Mouse (Mus musculus): ENCODE measurements around the gene Gm13090. TPM values are rescaled to one million over a fixed set of nuclear protein-coding genes. Genes with fewer than 3 reads are reported as not detected.
A peak's percentile ranks its signal among the peaks of the same experiment; 100 is the strongest.

Gm13090 gene
- total RNA-seq, 2 experiments from 2014 or later, result not detected

DNA sequence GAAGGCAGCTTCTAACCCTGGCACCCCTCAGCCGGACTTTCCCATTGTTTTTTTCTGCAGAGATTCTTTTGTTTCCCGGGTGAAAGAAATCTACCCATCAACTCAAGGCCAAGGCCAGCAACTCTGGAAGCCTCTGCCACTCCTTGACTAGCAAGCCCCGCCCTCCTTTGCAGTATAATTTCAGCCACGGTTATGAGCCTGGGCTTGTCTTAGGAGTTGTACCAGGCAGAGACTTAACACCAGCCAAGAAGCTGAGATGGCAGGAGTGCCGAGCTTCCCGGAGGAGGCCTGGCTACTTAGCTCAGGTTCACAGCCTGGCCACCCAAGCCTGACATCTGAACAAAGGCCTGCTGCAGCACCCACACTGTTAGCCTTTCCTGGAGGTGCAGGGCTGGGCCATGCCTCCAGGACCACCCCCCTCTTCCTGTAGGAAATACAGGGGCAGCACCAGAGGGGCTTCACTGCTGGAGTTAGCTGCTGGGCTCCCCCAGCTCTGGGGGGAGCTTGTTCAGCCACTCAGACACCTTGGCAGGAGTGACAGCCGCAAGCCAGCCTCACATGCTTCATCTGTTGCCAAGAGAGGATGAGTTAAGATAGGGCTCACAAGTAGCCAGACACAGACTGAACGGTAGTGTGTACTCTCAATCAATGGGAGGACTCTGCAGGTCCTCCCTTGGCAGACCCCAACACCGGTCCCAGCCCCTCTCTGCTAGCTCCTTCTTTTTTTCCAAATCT is 41.6 kb downstream of the Gm13090 start:
- DNase-seq, result peak; percentile 26

DNA sequence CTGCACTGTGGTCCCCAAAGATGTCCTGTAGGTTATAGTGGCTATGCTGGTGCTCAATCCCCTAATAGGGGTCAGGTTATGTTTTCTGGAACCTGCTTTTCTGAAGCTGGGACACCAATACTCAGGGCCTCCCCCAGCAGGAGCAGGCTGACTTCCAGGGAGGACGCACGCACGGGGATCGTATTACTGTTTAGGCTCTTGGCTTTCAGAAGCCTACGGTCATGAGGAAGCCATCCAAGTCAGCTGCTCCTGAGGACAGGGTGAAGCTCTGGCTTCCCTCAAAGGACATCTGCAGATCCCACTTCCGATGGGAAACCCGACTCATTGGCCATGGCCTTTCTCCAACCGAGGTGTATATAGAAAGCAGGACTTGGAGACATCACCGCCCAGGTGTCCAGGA is 43.1 kb downstream of the Gm13090 start:
- DNase-seq, result peak; percentile 70
- intact Hi-C loops (cut with DNase I; ENCODE audit: low total_unique reads), result no loop called here

More for the DNA sequence above, 41.6 kb downstream of the Gm13090 start:
- intact Hi-C loops (cut with DNase I; ENCODE audit: low total_unique reads), result no loop called here

DNA sequence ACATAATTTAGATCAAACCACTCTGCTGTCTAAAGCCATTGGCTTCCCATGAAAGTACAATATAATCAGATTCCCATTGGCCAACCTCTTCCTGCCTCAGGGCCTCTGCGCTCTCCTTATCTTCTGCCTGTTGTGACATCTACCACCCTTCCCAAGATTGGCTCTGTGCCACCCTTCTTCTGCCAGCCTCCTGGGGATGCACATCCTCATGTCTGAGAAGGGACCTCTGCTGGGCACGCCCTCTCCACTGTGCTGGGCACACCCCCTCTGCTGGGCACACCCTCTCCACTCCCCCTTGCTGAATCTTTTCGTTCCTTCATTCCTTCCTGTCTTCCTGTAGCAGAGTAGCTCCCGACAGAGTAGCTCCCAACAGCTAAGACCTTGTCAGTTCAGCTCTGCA is 44.4 kb downstream of the Gm13090 start:
- DNase-seq, result no peak
- intact Hi-C loops (cut with DNase I; ENCODE audit: low total_unique reads), result no loop called here

GRCm38 (mm10) chr4:151135491-151135890 is 46.1 kb downstream of the Gm13090 start:
- intact Hi-C loops (cut with DNase I; ENCODE audit: low total_unique reads), result no loop called here
- DNase-seq, result no peak

- intact Hi-C loops (cut with DNase I; ENCODE audit: low total_unique reads), result no loop called here
These were observed 48.3 kb downstream of the Gm13090 start for GRCm38 (mm10) chr4:151137701-151138100.

DNA sequence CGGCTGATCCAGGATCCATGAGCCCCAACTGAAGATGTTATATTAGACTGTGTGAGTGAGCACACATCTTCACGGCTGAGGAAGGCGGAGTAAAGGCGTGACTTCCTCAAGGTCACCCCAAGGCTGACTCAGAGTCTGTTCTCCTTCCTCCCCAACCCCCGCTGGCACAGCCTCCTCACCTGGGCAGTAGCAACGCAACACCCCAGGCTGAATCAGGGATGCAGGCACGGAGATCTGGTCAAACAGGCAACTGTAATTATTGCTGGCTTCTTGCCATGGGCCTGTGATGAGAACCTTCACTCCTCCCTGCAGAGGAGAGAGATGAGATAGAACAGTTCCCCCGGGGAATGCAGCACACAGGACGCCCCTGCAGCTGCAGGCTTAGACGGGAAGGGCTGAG is 48.8 kb downstream of the Gm13090 start:
- DNase-seq, result no peak
- intact Hi-C loops (cut with DNase I; ENCODE audit: low total_unique reads), result no loop called here

More at GRCm38 (mm10) chr4:151137701-151138100, 48.3 kb downstream of the Gm13090 start:
- DNase-seq, result no peak

GRCm38 (mm10) chr4:151138586-151138985 is 49.2 kb downstream of the Gm13090 start:
- DNase-seq, result no peak
- intact Hi-C loops (cut with DNase I; ENCODE audit: low total_unique reads), result no loop called here

DNA sequence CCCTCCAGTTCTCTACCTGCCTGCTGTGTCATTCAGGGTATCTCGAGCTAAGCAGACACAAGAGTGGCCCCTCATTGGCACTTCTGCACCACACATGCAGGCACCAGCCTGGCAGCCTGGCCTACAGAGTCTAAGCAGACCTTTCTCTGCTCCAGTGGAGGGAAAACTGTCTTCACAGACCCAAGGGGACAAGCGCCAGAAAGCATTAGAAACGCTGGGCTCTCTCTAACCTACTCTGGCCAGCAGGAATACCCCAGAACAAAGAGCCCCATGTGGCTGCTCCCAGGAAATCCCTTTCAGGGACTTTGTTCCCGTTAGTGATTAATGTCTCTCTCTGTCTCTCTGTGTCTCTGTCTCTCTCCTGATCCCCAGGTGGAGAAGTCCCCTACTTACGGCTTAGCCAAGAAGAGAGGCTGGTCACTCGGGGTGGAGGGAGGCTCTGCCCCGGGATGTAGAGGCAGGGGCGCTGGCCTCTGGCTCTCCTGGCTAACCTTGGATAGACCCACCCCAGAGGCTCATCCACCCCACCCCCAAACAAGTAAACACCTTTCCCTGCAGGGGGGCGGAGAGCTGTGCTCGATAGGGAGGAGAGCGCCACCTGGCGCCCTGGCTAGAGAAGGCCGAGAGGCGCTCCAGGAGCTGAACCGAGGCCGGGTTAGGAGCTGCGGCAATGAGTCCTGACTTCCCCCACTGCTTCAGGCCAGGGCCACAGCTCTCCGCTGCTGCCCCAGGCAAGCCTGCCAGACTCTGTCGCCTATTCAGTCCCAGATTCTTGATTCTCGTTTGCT is 49.9 kb downstream of the Gm13090 start:
- peak; percentile 79 for DNase-seq
- intact Hi-C loops (cut with DNase I; ENCODE audit: low total_unique reads), result no loop called here

GRCm38 (mm10) chr4:151140368-151140982 is 51.1 kb downstream of the Gm13090 start:
- no peak for DNase-seq
- intact Hi-C loops (cut with DNase I; ENCODE audit: low total_unique reads), result loop anchor here (1.0 kb wide), 1 partner anchor 65 kb away; no protein-coding TSS in a partner anchor

Other genes with a start within 250 kb of the Gm13090 start
- 10 to 100 TPM; 17.0 to 34.2 TPM for gene Errfi1, start 235.7 kb upstream of the Gm13090 start, total RNA-seq (2021)
- 100 to 1,000 TPM; 642 to 667 TPM for gene Park7, start 175.1 kb upstream of the Gm13090 start, total RNA-seq (2021)
- gene Tnfrsf9, start 175.0 kb upstream of the Gm13090 start, total RNA-seq (2021), result under 1 TPM; 0.16 to 0.22 TPM
- not detected for gene Uts2, start 92.5 kb upstream of the Gm13090 start, total RNA-seq (2021)
- gene Per3, start 44.9 kb upstream of the Gm13090 start, total RNA-seq (2021), result 1 to 10 TPM; 8.2 to 8.8 TPM
- gene Vamp3, start 31.6 kb upstream of the Gm13090 start, total RNA-seq (2021), result 10 to 100 TPM; 51.0 to 54.1 TPM

All from gastrocnemius, postnatal 14 days (tissue).